Mouse (Mus musculus) hindbrain, embryonic 12.5 days (tissue): ENCODE results near the gene Lipm. TPM values are rescaled to one million over a fixed set of nuclear protein-coding genes. Genes with fewer than 3 reads are reported as not detected.

ENCODE experiments used
- ATAC-seq: fragments of 200-750 bp; cut with Nextera tagmentation; 2 replicates; pipeline ENCODE4 v1.8.0; 2017; ENCODE audit warnings: moderate TSS enrichment; ENCODE audit not compliant: low FRiP score
- H3K27ac ChIP-seq: fragments of 300-500 bp; sonication (generic); 2 replicates; pipeline ENCODE4 v1.5.1; 2016; ENCODE audit warnings: mild to moderate bottlenecking
- H3K27me3 ChIP-seq: fragments of 300-500 bp; sonication (generic); 2 replicates; pipeline ENCODE4 v1.6.1; 2016; ENCODE audit warnings: mild to moderate bottlenecking
- H3K36me3 ChIP-seq: fragments of 300-500 bp; sonication (generic); 2 replicates; pipeline ENCODE4 v1.6.1; 2016; ENCODE audit warnings: mild to moderate bottlenecking
- H3K4me1 ChIP-seq: fragments of 300-500 bp; sonication (generic); 2 replicates; pipeline ENCODE4 v1.6.1; 2016
- H3K4me2 ChIP-seq: fragments of 300-500 bp; sonication (generic); replicated peaks from 2 replicates; pipeline ENCODE4 v1.6.1; 2016; ENCODE audit warnings: mild to moderate bottlenecking
- H3K4me3 ChIP-seq: fragments of 300-500 bp; sonication (generic); 2 replicates; pipeline ENCODE4 v1.5.1; 2016; ENCODE audit warnings: mild to moderate bottlenecking
- H3K9ac ChIP-seq: fragments of 300-500 bp; sonication (generic); 2 replicates; pipeline ENCODE4 v1.6.1; 2016; ENCODE audit warnings: mild to moderate bottlenecking, moderate library complexity
- H3K9me3 ChIP-seq: fragments of 300-500 bp; sonication (generic); replicated peaks from 2 replicates; pipeline ENCODE4 v1.6.1; 2016; ENCODE audit warnings: mild to moderate bottlenecking
- WGBS: fragments of 180-500 bp; shearing (Covaris S2); methylation state at CpG from one replicate; pipeline ENCODE4 v1.1.7; 2016; 5-methylcytosine and 5-hydroxymethylcytosine counted together
- polyA plus RNA-seq: library from polyadenylated mRNA; unstranded; fragments of >200 nt; fragmentation: Nextera tagmentation; extraction: Ambion mirVana; gene quantifications from 2 replicates; pipeline ENCODE4 v1.2.1, GENCODE M21; 2016

Gene Lipm
- polyA plus RNA-seq, 1 experiment from 2014 or later = not detected

DNA sequence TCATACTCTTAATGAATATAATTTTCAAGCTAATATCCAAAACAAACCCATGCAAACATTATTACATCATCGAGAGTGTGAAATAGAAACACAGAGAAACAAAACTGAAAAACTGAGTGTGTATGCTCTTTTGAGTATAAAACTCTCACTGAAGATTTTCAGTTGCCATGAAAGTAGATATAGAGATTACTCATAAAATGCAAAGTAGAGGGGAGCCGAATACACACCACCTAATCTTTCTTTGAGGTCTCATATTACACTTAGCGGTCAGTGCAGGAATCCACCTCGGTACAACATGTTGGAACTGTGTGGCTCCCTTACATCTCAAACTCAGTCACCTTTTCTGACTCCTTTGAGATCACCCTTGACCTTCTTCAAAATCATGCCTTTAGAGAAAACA is 18.9 kb downstream of the Lipm start:
- WGBS = 86% methylated on average over 4 of the region's 4 CpGs
- Histone ChIP-seq H3K9ac (no peak overlapping the region), H3K4me3 (no peak overlapping the region), H3K9me3 (no peaks in the 10 kb centered on the region), H3K4me2 (no peak overlapping the region), H3K27ac (no peak overlapping the region), H3K27me3 (no peaks in the 10 kb centered on the region), H3K36me3 (no peaks in the 10 kb centered on the region), H3K4me1 (no peaks in the 10 kb centered on the region)
- no peak for ATAC-seq

DNA sequence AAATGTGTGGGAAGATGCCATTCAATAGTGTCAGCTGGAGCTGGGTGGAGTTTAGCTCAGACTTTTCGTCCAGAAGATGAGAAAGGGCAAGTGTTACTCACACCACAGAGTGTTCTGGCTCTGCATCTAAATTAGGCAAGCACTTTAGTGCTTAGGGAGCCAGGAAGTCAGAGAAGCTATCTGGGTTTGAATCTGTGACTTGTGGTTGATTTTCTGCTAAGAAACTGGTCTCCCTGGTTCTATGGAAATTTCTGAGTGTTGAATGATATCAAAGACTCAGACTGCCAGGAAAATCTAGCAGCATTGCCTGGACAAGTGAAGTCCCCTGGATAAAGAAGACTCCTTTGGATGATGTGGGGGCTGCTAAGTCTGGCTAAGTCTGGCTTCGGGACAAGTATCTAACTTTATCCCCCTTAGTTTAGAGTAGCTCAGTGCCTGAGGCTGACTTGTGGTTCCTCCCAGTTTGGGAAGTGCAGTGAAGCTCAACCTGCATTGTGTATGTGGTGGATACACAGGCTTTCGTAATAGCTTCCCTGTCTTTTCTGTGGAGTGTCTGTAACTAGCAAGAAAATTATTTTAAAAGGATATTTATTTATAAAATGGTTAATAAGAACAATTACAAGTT is 19.5 kb downstream of the Lipm start:
- 76% methylated on average over 3 of the region's 3 CpGs for WGBS
- Histone ChIP-seq H3K27me3 (no peaks in the 10 kb centered on the region), H3K4me1 (no peaks in the 10 kb centered on the region), H3K36me3 (no peaks in the 10 kb centered on the region), H3K9me3 (no peaks in the 10 kb centered on the region), H3K27ac (no peak overlapping the region), H3K4me2 (no peak overlapping the region), H3K9ac (no peak overlapping the region), H3K4me3 (no peak overlapping the region)
- no peak for ATAC-seq

DNA sequence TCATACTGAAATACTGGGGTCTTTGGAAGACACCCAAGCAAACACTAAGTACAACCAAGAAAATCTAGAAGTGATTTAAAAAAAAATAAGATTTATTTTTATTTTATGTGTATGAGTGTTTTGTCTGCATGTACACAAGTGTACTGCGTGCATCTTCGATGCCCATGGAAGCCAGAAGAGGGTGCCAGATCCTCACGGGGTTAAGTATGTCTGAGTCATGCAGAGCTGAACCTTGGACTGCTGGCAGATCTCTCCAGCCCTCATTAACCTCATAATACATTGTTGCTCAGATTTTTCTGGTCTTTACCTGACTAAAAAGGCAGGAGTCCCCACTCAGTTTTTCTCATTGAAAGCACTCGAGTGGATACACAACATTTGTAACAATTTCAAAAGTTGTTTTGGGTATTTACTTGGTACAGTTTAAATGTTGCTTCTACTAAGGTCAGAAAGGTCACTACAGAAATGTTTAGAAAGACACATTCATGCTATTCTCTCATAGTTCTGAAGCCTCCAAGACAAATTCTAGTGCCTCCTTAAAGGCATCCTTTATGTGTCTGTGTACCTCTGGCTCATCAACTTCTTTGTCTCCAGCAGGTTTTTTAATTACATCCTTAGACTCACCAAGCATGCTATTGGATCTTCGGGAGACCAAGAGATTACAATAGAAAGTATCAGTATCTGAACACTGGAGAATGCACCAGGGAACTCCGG is 38.1 kb downstream of the Lipm start:
- Histone ChIP-seq H3K9me3 (no peaks in the 10 kb centered on the region), H3K27ac (no peak overlapping the region), H3K36me3 (no peaks in the 10 kb centered on the region), H3K4me2 (no peak overlapping the region), H3K4me1 (no peaks in the 10 kb centered on the region), H3K4me3 (no peak overlapping the region), H3K27me3 (no peaks in the 10 kb centered on the region), H3K9ac (no peak overlapping the region)
- 87% methylated on average over 6 of the region's 6 CpGs for WGBS
- ATAC-seq = no peak

DNA sequence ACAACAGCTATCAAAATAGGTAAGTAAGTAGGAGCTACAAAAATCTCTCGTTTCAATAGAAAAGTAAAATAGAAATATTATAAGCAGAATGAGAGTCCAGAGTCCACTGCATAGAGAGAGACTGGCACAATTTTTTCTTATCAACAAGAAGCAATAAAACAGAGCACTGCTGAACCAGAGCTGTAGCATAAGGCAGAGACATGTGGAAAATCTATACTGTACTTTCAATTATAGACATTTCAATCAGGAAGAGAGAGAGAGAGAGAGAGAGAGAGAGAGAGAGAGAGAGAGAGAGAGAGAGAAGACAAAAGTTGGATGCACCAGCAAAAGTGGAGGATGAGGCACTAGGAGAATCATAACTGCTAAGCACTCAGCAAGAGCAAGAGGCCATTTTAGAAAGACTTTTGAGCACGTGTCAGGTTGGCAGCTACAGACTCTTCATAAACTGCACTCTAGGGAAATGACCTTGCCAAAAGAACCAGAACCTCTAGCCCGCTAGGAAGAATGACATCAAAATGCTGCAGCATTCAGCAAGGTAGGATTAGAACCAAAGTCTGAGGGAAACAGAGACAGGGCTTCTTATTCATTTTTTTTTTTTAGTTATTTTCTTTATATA is 38.8 kb downstream of the Lipm start:
- Histone ChIP-seq H3K27ac (no peak overlapping the region), H3K36me3 (no peaks in the 10 kb centered on the region), H3K9me3 (no peaks in the 10 kb centered on the region), H3K4me3 (no peak overlapping the region), H3K27me3 (no peaks in the 10 kb centered on the region), H3K4me1 (no peaks in the 10 kb centered on the region), H3K9ac (no peak overlapping the region), H3K4me2 (no peak overlapping the region)
- 76% methylated on average over 3 of the region's 3 CpGs for WGBS
- ATAC-seq = no peak

DNA sequence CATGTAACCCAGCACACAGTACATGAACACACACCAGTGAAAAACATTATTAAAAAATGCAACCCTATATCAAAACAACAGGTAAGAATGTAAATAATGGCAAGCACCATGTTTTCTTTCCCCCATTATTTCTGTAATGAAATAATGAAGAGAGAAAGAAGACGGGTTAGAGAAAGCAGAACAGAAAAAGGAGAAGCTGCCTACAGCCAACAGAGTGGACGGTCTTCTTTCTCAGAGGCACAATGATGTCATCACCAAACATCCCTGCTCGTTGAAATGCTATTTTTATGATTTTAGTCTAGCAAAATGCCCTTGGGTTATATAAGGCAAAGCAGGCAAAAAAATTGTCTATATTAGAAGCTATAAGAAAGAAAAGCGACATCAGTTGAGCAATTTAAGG is 47.7 kb downstream of the Lipm start:
- ATAC-seq = no peak
- Histone ChIP-seq H3K36me3 (no peaks in the 10 kb centered on the region), H3K9me3 (no peaks in the 10 kb centered on the region), H3K4me1 (no peaks in the 10 kb centered on the region), H3K27me3 (no peaks in the 10 kb centered on the region), H3K4me2 (no peak overlapping the region), H3K27ac (no peak overlapping the region), H3K4me3 (no peak overlapping the region), H3K9ac (no peak overlapping the region)
- 87% methylated on average over 4 of the region's 4 CpGs for WGBS

DNA sequence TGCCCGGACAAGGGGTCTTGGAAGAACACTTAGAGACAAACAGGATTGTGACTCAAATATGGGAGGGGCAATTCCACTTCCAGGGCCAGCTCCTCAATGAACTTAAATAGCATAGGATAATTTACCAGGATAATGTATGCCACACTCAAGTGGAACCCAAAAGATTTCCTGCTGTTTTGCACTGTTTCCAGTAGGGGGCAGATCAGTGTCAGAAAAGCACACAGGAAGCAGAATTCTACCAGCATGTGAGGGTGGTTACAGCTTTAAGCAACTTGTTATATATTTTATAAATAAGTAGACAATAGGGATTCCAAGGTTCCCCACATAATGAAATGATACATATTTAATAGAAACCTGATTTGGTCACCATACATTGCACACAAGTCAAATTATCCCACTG is 51.2 kb downstream of the Lipm start:
- H3K9ac ChIP-seq = no peak overlapping the region
- no peak for ATAC-seq
- H3K9me3 ChIP-seq = no peaks in the 10 kb centered on the region
- no peak overlapping the region for H3K4me3 ChIP-seq
- no peaks in the 10 kb centered on the region for H3K27me3 ChIP-seq
- 84% methylated on average over 1 of the region's 1 CpGs for WGBS
- H3K27ac ChIP-seq = no peak overlapping the region
- H3K36me3 ChIP-seq = no peaks in the 10 kb centered on the region
- H3K4me1 ChIP-seq = no peaks in the 10 kb centered on the region
- no peak overlapping the region for H3K4me2 ChIP-seq

DNA sequence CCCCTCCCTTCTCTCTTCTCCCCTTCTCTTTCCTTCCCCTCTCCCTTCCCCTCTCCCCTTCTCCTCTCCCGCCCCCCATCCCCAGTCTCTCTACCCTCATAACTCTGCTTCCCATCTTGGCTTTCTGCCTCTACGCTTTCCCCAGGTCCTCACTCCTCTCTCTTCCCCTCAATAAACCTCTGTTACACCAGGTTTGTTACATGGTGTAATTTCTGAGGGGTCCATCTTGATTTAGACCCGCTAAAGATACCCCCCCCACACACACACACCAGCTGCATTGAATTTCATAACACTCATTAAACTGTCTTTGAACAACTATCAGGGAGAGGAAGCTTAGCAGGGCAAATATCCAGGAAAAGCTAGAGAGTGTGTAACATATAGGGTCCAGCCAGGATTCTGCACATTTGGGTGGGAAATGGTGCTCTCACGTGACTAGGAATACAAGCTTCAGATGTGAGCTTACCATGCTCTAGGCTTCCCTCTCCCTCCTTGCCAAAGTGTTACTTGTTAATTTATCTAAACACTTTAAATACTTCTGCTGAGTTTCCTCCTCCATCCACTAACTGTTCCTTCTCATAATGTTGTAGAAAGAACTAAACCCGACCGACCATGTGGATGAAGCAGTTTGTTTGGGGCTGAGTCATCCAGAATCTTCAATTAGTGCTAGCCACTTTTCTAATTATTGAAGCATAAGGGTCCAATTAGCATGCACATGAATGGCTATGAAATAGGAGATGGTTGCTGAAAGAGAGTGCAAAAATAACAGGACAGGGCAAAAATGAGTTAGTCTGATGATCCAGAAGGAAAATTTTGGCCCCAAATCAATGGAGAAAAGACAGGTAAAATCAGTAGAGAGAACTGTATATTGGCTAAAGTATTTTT is 52.8 kb downstream of the Lipm start:
- Histone ChIP-seq H3K4me1 (no peaks in the 10 kb centered on the region), H3K27ac (no peak overlapping the region), H3K9me3 (no peaks in the 10 kb centered on the region), H3K27me3 (no peaks in the 10 kb centered on the region), H3K36me3 (no peaks in the 10 kb centered on the region), H3K4me3 (no peak overlapping the region), H3K4me2 (no peak overlapping the region), H3K9ac (no peak overlapping the region)
- 83% methylated on average over 6 of the region's 6 CpGs for WGBS
- ATAC-seq = no peak

DNA sequence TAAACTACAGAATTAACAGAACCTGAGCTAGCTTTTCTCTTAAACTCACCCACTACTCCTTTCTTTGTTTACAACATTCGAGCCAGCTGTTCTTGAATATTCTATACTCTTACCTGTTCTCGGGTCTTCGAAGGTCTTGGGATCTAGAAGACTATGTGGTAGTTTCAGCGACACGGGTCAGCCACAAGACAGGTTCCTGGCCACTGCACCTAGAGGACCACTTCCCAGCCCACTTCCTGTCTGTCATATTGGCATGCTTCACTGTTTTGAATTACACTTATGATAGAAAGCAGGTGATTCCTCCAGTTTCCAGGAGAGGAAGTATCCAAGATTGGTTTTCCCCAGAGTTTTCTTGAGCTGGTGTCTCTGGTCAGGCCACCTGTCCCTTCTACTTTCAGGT is 62.0 kb downstream of the Lipm start:
- H3K4me2 ChIP-seq = no peak overlapping the region
- no peaks in the 10 kb centered on the region for H3K36me3 ChIP-seq
- H3K4me3 ChIP-seq = no peak overlapping the region
- H3K9ac ChIP-seq = no peak overlapping the region
- 93% methylated on average over 5 of the region's 5 CpGs for WGBS
- H3K9me3 ChIP-seq = no peaks in the 10 kb centered on the region
- H3K27me3 ChIP-seq = no peaks in the 10 kb centered on the region
- no peaks in the 10 kb centered on the region for H3K4me1 ChIP-seq
- H3K27ac ChIP-seq = no peak overlapping the region
- no peak for ATAC-seq

DNA sequence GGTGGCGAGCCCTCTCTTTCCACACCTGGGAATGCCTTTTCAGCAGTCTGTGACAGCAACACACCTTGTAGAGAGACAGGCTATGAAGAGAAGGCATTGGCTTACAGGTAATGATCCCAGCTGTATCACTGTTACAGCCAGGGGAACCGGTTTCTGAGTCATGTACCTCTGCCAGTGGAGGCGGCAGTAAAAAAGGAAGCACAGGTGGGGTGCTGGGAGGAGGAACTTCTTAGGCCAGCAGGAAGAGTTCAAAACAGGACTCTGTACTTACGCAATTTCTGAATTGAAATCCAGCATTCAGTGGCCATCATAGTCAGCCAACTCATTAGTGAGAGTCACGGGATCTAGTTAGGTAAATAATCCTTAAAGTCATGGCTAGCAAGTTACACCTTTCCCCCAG is 65.2 kb downstream of the Lipm start, which contains the start of gene Ankrd22:
Ankrd22 (minus strand) TSS at position 163 of the 400 bp plus-strand sequence.
- H3K9ac ChIP-seq = no peak within 1 kb of the TSS

DNA sequence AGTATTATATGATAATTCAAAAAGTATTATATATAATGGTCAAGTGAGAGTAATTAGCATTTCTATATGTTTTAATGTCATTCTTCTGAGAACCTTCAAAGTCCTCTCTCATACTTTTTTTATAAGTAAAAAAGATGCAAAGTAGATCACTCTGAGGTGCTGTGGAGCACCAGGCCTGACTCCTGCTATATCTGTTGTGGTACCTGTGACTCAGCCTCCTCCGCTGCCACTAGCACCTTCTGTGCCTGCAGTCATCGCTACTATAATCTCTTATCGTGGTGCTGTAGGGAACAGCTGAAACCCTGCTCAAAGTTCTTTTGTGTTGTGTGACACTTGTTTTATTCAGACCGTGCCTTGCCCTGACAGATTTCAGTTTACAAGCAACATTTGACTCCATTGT is 65.7 kb downstream of the Lipm start:
- Histone ChIP-seq H3K9ac (no peak overlapping the region), H3K4me3 (no peak overlapping the region), H3K4me1 (no peaks in the 10 kb centered on the region), H3K9me3 (no peaks in the 10 kb centered on the region), H3K27me3 (no peaks in the 10 kb centered on the region), H3K27ac (no peak overlapping the region), H3K4me2 (no peak overlapping the region), H3K36me3 (no peaks in the 10 kb centered on the region)
- no peak for ATAC-seq
- WGBS = 69% methylated on average over 4 of the region's 4 CpGs

More for the DNA sequence above, 65.2 kb downstream of the Lipm start, which contains the start of gene Ankrd22:
- H3K4me2 ChIP-seq = no peak within 1 kb of the TSS
- no peaks in the 10 kb centered on the region for H3K4me1 ChIP-seq
- no peaks in the 10 kb centered on the region for H3K9me3 ChIP-seq
- no peak within 1 kb of the TSS for H3K4me3 ChIP-seq
- H3K27ac ChIP-seq = no peak within 1 kb of the TSS
- 76% methylated on average over 5 of the region's 5 CpGs for WGBS
- H3K27me3 ChIP-seq = no peaks in the 10 kb centered on the region
- H3K36me3 ChIP-seq = no peaks in the 10 kb centered on the region
- no peak for ATAC-seq

DNA sequence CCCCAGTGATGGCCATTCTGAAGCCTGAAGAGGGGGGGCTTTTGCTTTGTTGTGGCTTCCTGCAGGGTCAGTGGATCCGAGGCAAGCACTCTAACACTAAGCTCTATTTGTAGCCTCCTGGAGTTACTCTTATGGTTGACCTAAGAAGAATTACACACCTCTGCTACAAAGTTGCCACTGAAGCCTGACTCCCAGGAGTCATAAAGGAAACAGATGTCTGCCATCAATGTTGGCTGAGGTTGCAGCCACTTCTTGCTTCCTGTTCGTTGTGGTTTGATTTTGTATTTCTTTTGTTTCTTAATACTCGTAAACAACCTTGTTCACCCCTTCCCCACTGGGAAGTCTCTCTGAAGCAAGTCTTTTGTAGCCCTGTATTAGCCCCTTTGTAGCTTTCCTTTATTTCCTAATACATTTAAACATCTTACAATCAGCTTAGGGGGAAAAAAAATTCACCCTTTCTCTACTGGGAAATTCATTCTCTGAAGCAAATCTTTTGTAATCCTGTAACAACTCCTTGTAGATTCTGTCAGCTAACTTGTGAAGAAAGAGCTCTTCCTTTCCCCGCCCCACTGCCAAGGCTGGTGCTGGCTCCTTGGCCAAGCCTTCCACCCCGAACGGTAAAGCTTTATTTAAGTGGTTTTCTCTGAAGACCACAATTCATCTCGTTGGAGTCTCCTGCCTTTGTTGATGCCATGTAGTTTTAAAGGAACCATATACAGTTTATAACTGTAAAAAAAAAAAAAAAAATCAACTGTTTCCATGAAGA is 67.3 kb downstream of the Lipm start:
- WGBS = 49% methylated on average over 7 of the region's 7 CpGs
- Histone ChIP-seq H3K4me3 (no peak overlapping the region), H3K27ac (no peak overlapping the region), H3K9me3 (no peaks in the 10 kb centered on the region), H3K4me1 (no peaks in the 10 kb centered on the region), H3K9ac (no peak overlapping the region), H3K27me3 (no peaks in the 10 kb centered on the region), H3K4me2 (no peak overlapping the region), H3K36me3 (no peaks in the 10 kb centered on the region)
- no peak for ATAC-seq

DNA sequence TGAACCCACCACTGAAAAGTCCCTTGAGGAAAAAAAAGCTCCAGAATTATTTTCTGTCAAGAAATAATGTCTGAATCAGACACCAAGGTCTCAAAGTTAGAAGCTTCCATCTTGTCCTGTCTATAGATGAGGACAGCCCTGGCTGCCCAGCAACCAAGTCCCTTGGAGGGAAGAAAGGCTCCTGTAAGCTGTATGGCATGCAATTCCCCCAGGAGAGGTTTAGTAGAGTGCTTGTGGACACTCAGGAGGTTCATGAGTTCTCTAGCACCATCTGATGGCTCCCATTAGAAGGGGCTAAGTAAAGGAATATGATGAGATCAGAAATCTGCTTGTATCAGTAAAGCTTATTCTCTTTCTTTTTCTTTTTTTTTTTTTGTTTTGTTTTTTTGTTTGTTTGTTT is 68.4 kb downstream of the Lipm start:
- Histone ChIP-seq H3K27me3 (no peaks in the 10 kb centered on the region), H3K4me2 (no peak overlapping the region), H3K9ac (no peak overlapping the region), H3K4me1 (no peaks in the 10 kb centered on the region), H3K4me3 (no peak overlapping the region), H3K36me3 (no peaks in the 10 kb centered on the region), H3K9me3 (no peaks in the 10 kb centered on the region), H3K27ac (no peak overlapping the region)
- ATAC-seq = no peak
